Mouse (Mus musculus): ENCODE results near the gene Bicdl1.

- TF ChIP-seq CTCF (IDR thresholded peaks at IDR 0.05; ENCODE audit: low read depth) (no peak), EP300 (IDR thresholded peaks at IDR 0.05; ENCODE audit: low read depth) (no peak)
Observed at GRCm38 (mm10) chr5:115748316-115748715, 16.9 kb upstream of the Bicdl1 start.

Measured in heart, postnatal 0 days (tissue).